Mouse (Mus musculus): ENCODE measurements around the gene B4galnt3. TPM values are rescaled to one million over a fixed set of nuclear protein-coding genes. Genes with fewer than 3 reads are reported as not detected.

The B4galnt3 gene
- polyA plus RNA-seq, 1 experiment from 2014 or later, result 0.13 TPM

DNA sequence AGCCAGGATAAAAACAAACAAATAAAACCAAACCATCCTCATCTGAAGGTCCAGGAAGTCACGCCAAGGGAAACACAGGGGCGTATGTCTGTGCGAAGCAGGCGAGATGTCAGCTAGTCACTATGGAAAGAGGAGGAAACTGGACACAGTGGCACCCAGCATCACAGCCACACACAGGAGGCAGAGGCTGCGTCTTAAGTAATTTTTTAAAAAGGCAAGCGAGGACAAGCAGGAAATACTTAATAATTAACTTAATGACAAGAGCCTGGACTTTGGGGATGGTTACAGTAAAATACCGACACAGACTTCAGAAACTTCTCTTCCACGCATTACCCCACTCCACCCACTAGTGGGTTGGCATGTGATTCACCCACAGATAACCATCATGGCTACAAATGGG, 51.8 kb downstream of the B4galnt3 start:
- Histone ChIP-seq H3K27me3 (no peaks in the 10 kb centered on the region), H3K9ac (replicated peaks) (no peak overlapping the region), H3K36me3 (no peaks in the 10 kb centered on the region), H3K4me1 (no peaks in the 10 kb centered on the region), H3K9me3 (no peaks in the 10 kb centered on the region), H3K27ac (replicated peaks) (no peak overlapping the region), H3K4me2 (replicated peaks) (no peak overlapping the region), H3K4me3 (no peak overlapping the region)
- no peak for ATAC-seq (ENCODE audit: low FRiP score, low read depth)
- 90% methylated on average over 8 of the region's 8 CpGs for WGBS

DNA sequence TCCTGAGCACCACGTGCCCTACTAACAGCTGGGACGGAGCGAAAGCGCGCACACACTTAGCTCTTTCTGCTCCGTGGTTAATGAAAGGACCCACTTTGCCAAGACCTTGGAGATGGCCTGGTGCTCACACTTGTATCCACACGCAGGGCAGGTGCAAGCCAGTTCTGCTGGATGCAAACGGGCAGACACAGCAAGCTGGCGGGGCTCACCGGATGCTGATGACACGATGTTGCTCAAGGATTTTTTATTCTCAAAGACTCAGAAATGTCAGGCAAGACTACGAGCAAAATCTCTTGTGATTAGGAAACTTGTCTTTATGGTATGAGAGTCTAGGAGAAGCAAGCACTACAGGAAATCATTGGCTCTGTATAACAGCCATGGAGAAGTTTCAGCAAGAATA, 52.9 kb downstream of the B4galnt3 start:
- Histone ChIP-seq H3K27ac (replicated peaks) (no peak overlapping the region), H3K4me2 (replicated peaks) (no peak overlapping the region), H3K4me1 (no peaks in the 10 kb centered on the region), H3K4me3 (no peak overlapping the region), H3K27me3 (no peaks in the 10 kb centered on the region), H3K9ac (replicated peaks) (no peak overlapping the region), H3K9me3 (no peaks in the 10 kb centered on the region), H3K36me3 (no peaks in the 10 kb centered on the region)
- ATAC-seq (ENCODE audit: low FRiP score, low read depth), result no peak
- 92% methylated on average over 12 of the region's 12 CpGs for WGBS

DNA sequence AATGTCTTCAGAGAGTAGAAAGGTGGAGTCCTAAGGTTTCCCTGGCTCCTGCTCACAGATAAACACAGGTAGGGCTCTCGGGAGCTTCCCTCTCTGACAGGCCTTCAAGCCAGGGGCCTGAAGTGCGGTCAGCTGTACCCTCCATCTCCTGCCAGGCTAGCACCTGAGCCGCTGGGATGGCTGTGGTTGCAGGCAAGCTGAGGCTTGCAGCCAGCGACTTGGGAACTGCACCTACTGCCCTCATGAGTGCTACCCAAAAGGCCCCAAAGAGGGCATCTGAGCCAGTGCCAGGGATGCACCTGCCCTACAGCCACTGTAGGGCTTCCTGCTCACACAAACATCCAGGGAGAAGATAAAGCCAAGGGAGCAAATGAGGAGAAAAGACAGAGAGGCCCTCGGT, 53.9 kb downstream of the B4galnt3 start:
- Histone ChIP-seq H3K9ac (replicated peaks) (no peak overlapping the region), H3K36me3 (no peaks in the 10 kb centered on the region), H3K27ac (replicated peaks) (no peak overlapping the region), H3K4me1 (no peaks in the 10 kb centered on the region), H3K4me2 (replicated peaks) (no peak overlapping the region), H3K4me3 (no peak overlapping the region), H3K9me3 (no peaks in the 10 kb centered on the region), H3K27me3 (no peaks in the 10 kb centered on the region)
- 81% methylated on average over 5 of the region's 5 CpGs for WGBS
- no peak for ATAC-seq (ENCODE audit: low FRiP score, low read depth)

DNA sequence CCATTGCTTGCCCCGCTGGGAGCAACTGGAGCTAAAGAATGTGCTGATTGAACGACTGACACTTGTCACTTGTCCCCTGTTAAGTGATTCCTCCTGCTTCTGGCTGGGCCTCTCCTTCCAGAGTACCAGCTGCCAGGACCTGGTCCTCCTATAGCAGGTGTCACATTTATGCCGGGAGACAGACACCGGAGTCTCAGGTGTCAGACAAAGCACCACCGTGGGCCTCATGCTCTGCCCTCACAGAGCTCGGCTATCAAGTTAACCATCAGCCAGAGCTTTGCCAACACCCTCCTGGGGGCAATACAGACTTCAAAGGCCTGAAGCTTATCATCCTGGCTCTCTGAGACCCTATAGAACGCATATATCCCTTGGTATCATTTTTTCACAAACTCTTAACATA, 58.5 kb downstream of the B4galnt3 start:
- H3K4me1 ChIP-seq, result no peaks in the 10 kb centered on the region; the same call in 1 of the 2 replicates
- H3K27me3 ChIP-seq, result no peaks in the 10 kb centered on the region
- ATAC-seq (ENCODE audit: low FRiP score, low read depth), result no peak
- H3K27ac ChIP-seq (replicated peaks), result no peak overlapping the region
- no peak overlapping the region for H3K9ac ChIP-seq (replicated peaks)
- H3K36me3 ChIP-seq, result no peaks in the 10 kb centered on the region
- WGBS, result 75% methylated on average over 7 of the region's 7 CpGs
- H3K9me3 ChIP-seq, result no peaks in the 10 kb centered on the region
- no peak overlapping the region for H3K4me3 ChIP-seq
- H3K4me2 ChIP-seq (replicated peaks), result no peak overlapping the region

DNA sequence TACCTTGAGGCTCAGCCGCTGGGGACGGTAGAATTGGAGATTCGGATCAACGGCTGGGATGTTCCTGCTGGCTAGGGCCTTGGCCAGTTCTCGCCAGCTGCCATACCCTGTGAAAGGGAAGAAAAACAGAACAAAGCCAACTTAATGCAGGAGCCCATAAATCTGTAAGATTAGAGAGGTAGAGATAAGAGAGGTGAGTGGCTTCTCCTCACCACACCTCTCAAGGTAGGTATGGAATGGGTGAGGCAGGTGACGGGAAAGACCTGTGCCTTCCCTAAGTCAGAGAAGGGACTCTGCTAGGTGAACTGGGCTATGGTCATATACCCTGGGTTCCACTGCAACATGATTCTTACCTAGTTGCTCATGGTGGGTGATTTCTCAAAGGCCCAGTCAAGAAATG, 61.5 kb downstream of the B4galnt3 start:
- Histone ChIP-seq H3K4me1 (peaks cover 7% of the 10 kb centered on the region; the same call in 1 of the 2 replicates), H3K4me3 (no peak overlapping the region), H3K9me3 (no peaks in the 10 kb centered on the region), H3K27me3 (no peaks in the 10 kb centered on the region), H3K4me2 (replicated peaks) (no peak overlapping the region), H3K9ac (replicated peaks) (no peak overlapping the region), H3K36me3 (no peaks in the 10 kb centered on the region), H3K27ac (replicated peaks) (no peak overlapping the region)
- ATAC-seq (ENCODE audit: low FRiP score, low read depth), result no peak
- WGBS, result 95% methylated on average over 6 of the region's 6 CpGs

DNA sequence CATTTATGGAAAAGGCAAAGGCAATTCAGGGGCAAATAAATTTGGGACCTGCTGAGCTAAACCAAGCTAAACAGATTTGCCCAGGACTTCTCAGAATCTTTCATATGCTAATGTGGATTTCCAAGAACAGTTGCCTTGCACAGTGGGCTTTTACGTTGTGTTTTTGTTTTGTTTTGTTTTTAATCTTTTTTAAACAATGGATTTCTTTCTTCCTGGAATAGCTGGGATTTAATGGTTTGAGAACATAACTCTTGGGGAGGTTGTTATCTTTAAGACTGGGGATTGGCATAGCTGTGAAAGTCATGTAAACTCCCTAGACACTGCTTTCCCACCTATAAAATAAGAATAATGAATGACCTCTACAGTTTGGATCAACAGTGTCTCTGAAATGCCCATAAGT, 63.9 kb downstream of the B4galnt3 start:
- H3K9ac ChIP-seq (replicated peaks), result no peak overlapping the region
- no peaks in the 10 kb centered on the region for H3K27me3 ChIP-seq
- H3K27ac ChIP-seq (replicated peaks), result no peak overlapping the region
- 15% methylated on average over 1 of the region's 1 CpGs for WGBS
- no peak overlapping the region for H3K4me2 ChIP-seq (replicated peaks)
- H3K4me1 ChIP-seq, result peaks cover 7% of the 10 kb centered on the region; the same call in 1 of the 2 replicates
- no peaks in the 10 kb centered on the region for H3K9me3 ChIP-seq
- no peak overlapping the region for H3K4me3 ChIP-seq
- no peaks in the 10 kb centered on the region for H3K36me3 ChIP-seq
- no peak for ATAC-seq (ENCODE audit: low FRiP score, low read depth)

DNA sequence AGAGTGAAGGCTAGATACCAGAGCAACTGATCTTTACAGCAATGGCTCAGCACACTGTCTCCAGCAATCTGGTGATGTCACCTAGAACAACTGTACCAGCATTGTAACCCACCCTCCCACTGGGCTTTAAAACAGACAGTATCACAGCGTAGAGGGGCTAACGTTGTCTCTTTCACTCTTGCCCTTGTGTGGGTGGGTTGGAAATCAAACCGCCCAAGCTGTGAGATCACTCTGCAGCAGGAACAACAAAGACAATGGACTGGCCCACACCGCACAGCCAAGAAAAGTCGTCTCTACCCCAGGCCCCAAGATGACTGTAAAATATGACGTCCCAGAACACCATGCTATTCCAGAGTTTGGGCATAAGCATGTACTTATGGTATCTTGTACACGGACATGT, 64.6 kb downstream of the B4galnt3 start:
- no peak overlapping the region for H3K27ac ChIP-seq (replicated peaks)
- 71% methylated on average over 7 of the region's 7 CpGs for WGBS
- peaks cover 7% of the 10 kb centered on the region; the same call in 1 of the 2 replicates for H3K4me1 ChIP-seq
- no peak for ATAC-seq (ENCODE audit: low FRiP score, low read depth)
- H3K9me3 ChIP-seq, result no peaks in the 10 kb centered on the region
- H3K36me3 ChIP-seq, result no peaks in the 10 kb centered on the region
- H3K27me3 ChIP-seq, result no peaks in the 10 kb centered on the region
- no peak overlapping the region for H3K9ac ChIP-seq (replicated peaks)
- H3K4me2 ChIP-seq (replicated peaks), result no peak overlapping the region
- no peak overlapping the region for H3K4me3 ChIP-seq

DNA sequence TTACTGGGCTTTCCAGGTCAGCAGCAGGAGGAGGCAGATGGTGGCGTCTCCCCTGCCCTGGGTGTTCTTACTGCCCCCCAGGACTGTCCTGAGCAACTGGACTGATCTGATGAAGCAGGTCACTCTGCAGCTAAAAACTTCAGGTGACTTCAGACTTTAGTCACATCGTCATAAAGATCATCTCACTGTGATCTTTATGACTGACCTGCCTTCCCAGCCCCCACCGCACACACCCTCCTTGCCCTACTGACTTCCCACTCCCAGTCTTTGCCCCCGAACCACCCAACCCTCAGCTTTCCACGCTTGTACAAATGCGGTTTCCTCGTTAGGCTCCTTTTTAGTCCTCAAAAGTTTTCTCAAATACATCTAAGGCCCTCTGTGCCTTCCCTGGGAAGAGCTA, 67.3 kb downstream of the B4galnt3 start:
- H3K36me3 ChIP-seq, result no peaks in the 10 kb centered on the region
- WGBS, result 89% methylated on average over 7 of the region's 7 CpGs
- no peak overlapping the region for H3K9ac ChIP-seq (replicated peaks)
- no peaks in the 10 kb centered on the region for H3K9me3 ChIP-seq
- H3K27ac ChIP-seq (replicated peaks), result no peak overlapping the region
- no peak overlapping the region for H3K4me2 ChIP-seq (replicated peaks)
- H3K4me1 ChIP-seq, result peaks cover 7% of the 10 kb centered on the region; the same call in 1 of the 2 replicates
- no peaks in the 10 kb centered on the region for H3K27me3 ChIP-seq
- ATAC-seq (ENCODE audit: low FRiP score, low read depth), result no peak
- no peak overlapping the region for H3K4me3 ChIP-seq

DNA sequence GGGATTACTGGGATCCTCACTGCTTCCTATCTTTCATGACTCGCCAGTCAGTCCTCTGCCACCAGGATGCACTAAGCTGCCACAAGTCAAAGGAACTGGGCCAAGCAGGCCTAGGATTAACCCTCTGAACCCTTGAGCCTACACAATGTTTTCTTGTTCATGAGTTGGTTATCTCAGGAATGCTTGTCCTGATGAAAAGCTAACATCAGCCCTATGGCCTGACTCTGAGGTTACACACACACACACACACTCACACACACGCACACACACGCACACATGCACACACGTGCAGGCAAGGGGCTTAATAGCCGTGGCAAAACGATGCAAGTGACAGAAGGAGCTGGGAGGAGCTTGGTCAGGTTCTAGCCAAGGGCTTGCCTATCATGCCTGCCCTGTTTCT, 69.0 kb downstream of the B4galnt3 start:
- Histone ChIP-seq H3K4me1 (peaks cover 3% of the 10 kb centered on the region; the same call in 1 of the 2 replicates), H3K36me3 (no peaks in the 10 kb centered on the region), H3K4me2 (replicated peaks) (no peak overlapping the region), H3K4me3 (no peak overlapping the region), H3K9ac (replicated peaks) (no peak overlapping the region), H3K27me3 (no peaks in the 10 kb centered on the region), H3K9me3 (no peaks in the 10 kb centered on the region), H3K27ac (replicated peaks) (no peak overlapping the region)
- WGBS, result 63% methylated on average over 6 of the region's 6 CpGs
- ATAC-seq (ENCODE audit: low FRiP score, low read depth), result no peak

DNA sequence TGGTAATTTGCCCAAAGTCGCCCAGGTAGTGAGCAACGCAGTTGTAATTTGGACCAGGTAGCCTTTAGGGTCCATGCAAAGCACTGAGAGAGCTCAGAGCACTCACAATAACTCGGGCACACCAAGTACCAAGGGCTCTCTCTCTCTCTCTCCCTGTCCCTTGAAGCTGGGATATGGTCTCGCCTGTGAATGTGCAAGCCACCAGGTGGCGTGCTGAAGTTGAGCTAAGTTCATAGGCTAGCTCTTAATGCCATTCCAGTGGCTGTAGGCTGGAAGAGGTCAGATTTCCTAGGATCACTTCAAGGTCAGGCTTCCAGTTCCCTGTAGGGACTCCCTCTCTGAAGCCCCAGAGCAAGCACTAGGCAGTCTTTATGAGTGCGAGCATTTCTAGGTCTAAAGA, 71.7 kb downstream of the B4galnt3 start:
- Histone ChIP-seq H3K9me3 (no peaks in the 10 kb centered on the region), H3K4me1 (no peaks in the 10 kb centered on the region), H3K4me3 (no peak overlapping the region), H3K9ac (replicated peaks) (no peak overlapping the region), H3K27me3 (no peaks in the 10 kb centered on the region), H3K36me3 (no peaks in the 10 kb centered on the region), H3K4me2 (replicated peaks) (no peak overlapping the region), H3K27ac (replicated peaks) (no peak overlapping the region)
- ATAC-seq (ENCODE audit: low FRiP score, low read depth), result no peak
- 26% methylated on average over 6 of the region's 6 CpGs for WGBS

DNA sequence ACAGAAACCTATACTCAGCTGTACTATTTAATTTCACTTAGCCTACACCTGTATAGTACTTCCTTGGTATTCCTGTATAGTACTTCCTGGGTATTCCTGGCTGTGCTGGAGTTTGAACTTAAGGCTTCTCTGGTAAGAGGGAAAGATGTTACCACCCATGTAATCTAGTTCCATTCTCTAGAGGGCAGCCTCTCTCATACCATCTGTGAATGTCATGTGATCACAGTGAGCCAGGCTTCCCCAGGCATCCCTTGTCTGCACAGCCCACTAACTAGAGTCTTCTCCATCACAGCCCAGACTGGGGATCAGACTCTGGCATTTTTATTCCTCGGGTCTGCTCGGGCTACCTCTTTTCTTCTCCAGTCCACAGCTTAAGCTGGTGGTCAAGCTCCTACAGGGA, 75.1 kb downstream of the B4galnt3 start:
- Histone ChIP-seq H3K36me3 (no peaks in the 10 kb centered on the region), H3K4me2 (replicated peaks) (no peak overlapping the region), H3K9me3 (no peaks in the 10 kb centered on the region), H3K4me1 (no peaks in the 10 kb centered on the region), H3K27me3 (no peaks in the 10 kb centered on the region), H3K4me3 (no peak overlapping the region), H3K9ac (replicated peaks) (no peak overlapping the region), H3K27ac (replicated peaks) (no peak overlapping the region)
- no peak for ATAC-seq (ENCODE audit: low FRiP score, low read depth)
- 78% methylated on average over 2 of the region's 2 CpGs for WGBS

DNA sequence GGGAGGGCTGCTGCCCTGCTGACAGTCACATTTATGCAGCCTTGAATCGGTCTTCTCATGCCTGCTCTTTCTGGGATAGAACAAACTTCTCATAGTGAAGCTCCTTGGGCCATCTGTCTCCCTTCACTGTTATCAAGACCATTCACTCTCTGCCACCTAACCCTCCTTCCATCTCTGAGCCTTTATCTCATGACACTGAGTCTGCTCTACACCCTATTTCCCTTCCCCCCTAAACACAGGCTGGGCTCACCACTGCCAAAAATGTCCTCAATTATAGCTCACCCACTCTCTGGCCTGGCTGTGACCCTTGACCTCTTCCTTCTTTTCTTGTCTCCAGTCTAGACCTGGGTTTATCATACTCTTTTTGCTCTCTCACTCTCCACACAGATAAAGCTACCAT, 77.7 kb downstream of the B4galnt3 start:
- H3K4me2 ChIP-seq (replicated peaks), result no peak overlapping the region
- H3K36me3 ChIP-seq, result no peaks in the 10 kb centered on the region
- H3K4me3 ChIP-seq, result no peak overlapping the region
- no peak for ATAC-seq (ENCODE audit: low FRiP score, low read depth)
- H3K27me3 ChIP-seq, result no peaks in the 10 kb centered on the region
- no peaks in the 10 kb centered on the region for H3K9me3 ChIP-seq
- no peak overlapping the region for H3K27ac ChIP-seq (replicated peaks)
- no peak overlapping the region for H3K9ac ChIP-seq (replicated peaks)
- WGBS, result 90% methylated on average over 1 of the region's 1 CpGs
- no peaks in the 10 kb centered on the region for H3K4me1 ChIP-seq

DNA sequence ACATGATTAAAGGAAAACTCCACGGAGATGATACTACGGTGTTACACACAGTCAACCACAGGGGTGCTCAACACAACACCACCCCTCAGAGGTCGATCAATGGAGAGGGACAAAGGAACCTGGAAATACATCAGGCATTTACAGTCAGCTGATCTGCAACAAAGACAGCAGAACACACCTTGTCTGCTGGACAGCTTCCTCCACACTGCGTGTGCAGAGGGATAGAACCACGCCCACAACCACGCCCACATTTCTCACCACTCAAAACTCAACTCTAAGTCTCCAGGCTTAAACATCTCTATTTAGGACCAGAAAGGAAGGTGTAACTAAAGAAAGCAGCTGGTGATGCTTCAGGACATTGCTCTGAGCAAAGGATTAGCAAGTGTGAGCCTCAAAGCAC, 82.8 kb downstream of the B4galnt3 start:
- Histone ChIP-seq H3K27me3 (no peaks in the 10 kb centered on the region), H3K4me1 (no peaks in the 10 kb centered on the region), H3K36me3 (no peaks in the 10 kb centered on the region), H3K4me3 (no peak overlapping the region), H3K4me2 (replicated peaks) (no peak overlapping the region), H3K9ac (replicated peaks) (no peak overlapping the region), H3K27ac (replicated peaks) (no peak overlapping the region), H3K9me3 (no peaks in the 10 kb centered on the region)
- no peak for ATAC-seq (ENCODE audit: low FRiP score, low read depth)
- WGBS, result 76% methylated on average over 6 of the region's 6 CpGs
